Mouse (Mus musculus): ENCODE measurements at regions not wholly inside any gene's neighbourhood (a gene's known extent, or its start where the extent isn't known, plus 50 kb on each side); places are given as distances from the start of the nearest gene placed in this dataset.
A peak's percentile ranks its signal among the peaks of the same experiment; 100 is the strongest.

DNA sequence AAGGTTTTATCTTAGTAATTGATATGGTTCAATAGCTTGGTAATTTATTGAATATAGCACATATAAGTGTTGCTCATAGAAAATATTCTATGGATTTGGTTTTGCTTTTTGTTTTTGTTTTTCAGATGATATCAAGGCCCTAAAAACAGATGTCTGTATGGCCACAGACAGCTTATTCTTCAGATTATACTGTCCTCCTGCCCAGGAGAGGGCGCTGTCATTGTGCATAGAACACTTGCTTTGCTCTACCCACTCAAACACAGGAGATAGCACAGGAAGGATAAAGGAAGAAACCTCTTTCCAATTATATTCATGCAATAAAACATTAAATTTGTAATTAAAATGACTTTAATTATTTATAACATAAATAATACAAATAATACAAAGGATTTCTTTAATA, 115.4 kb upstream of the Ndst3 start:
- ATAC-seq (ENCODE audit: low FRiP score) (no peak), DNase-seq (ENCODE audit: low spot score) (no peak)
- Histone ChIP-seq H3K27ac (ENCODE audit: low read depth, low read length) (no peak overlapping the region), H3K27me3 (ENCODE audit: control insufficient read depth, insufficient read depth, low read length) (no peaks in the 10 kb centered on the region), H3K36me3 (ENCODE audit: control insufficient read depth, insufficient read depth, low read length) (no peaks in the 10 kb centered on the region), H3K4me2 (replicated peaks; ENCODE audit: low read depth, low read length) (no peak overlapping the region), H3K4me1 (replicated peaks; ENCODE audit: control insufficient read depth, insufficient read depth, low read length) (no peaks in the 10 kb centered on the region), H3K9ac (ENCODE audit: low read depth, low read length) (no peak overlapping the region), H3K9me3 (ENCODE audit: control insufficient read depth, low read length) (no peaks in the 10 kb centered on the region), H3K4me3 (ENCODE audit: low read depth, low read length) (no peak overlapping the region)
- WGBS = 86% methylated on average over 1 of the region's 1 CpGs

DNA sequence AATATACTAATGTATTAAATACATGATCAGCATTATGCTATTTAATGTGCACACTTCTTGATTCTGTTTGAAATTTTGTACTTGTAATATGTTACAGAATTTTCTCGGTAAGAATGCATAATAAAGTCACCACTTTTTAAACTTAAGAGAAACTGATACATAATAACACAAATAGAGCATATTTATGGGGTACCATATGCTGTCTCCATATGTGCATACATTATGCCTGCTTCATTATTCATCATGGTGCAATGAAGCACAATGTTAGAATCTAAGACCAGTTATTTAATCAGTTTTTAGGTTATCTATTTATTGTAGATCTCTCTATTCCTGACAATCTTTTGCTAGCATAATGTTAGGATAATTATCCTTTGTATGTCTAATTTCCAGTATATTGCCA, 115.9 kb upstream of the Ndst3 start:
- no peak overlapping the region for H3K4me3 ChIP-seq (ENCODE audit: low read depth, low read length)
- ATAC-seq (ENCODE audit: low FRiP score) = no peak
- no peaks in the 10 kb centered on the region for H3K27me3 ChIP-seq (ENCODE audit: control insufficient read depth, insufficient read depth, low read length)
- no peaks in the 10 kb centered on the region for H3K9me3 ChIP-seq (ENCODE audit: control insufficient read depth, low read length)
- DNase-seq (ENCODE audit: low spot score) = no peak
- no peak overlapping the region for H3K9ac ChIP-seq (ENCODE audit: low read depth, low read length)
- no peaks in the 10 kb centered on the region for H3K4me1 ChIP-seq (replicated peaks; ENCODE audit: control insufficient read depth, insufficient read depth, low read length)
- WGBS = 77% methylated on average over 1 of the region's 1 CpGs
- no peaks in the 10 kb centered on the region for H3K36me3 ChIP-seq (ENCODE audit: control insufficient read depth, insufficient read depth, low read length)
- no peak overlapping the region for H3K27ac ChIP-seq (ENCODE audit: low read depth, low read length)
- H3K4me2 ChIP-seq (replicated peaks; ENCODE audit: low read depth, low read length) = no peak overlapping the region

GRCm38 (mm10) chr3:123810018-123810942, 119.6 kb upstream of the Ndst3 start:
- Histone ChIP-seq H3K9ac (ENCODE audit: low read depth, low read length) (no peak overlapping the region), H3K4me2 (replicated peaks; ENCODE audit: low read depth, low read length) (no peak overlapping the region), H3K4me3 (ENCODE audit: low read depth, low read length) (no peak overlapping the region), H3K9me3 (ENCODE audit: control insufficient read depth, low read length) (no peaks in the 10 kb centered on the region), H3K4me1 (replicated peaks; ENCODE audit: control insufficient read depth, insufficient read depth, low read length) (no peaks in the 10 kb centered on the region), H3K27ac (ENCODE audit: low read depth, low read length) (peak overlapping the region; percentile 68), H3K27me3 (ENCODE audit: control insufficient read depth, insufficient read depth, low read length) (no peaks in the 10 kb centered on the region), H3K36me3 (ENCODE audit: control insufficient read depth, insufficient read depth, low read length) (no peaks in the 10 kb centered on the region)
- ATAC-seq (ENCODE audit: low FRiP score) = peak; percentile 82
- DNase-seq (ENCODE audit: low spot score) = peak; percentile 19
- WGBS = 57% methylated on average over 10 of the region's 10 CpGs

DNA sequence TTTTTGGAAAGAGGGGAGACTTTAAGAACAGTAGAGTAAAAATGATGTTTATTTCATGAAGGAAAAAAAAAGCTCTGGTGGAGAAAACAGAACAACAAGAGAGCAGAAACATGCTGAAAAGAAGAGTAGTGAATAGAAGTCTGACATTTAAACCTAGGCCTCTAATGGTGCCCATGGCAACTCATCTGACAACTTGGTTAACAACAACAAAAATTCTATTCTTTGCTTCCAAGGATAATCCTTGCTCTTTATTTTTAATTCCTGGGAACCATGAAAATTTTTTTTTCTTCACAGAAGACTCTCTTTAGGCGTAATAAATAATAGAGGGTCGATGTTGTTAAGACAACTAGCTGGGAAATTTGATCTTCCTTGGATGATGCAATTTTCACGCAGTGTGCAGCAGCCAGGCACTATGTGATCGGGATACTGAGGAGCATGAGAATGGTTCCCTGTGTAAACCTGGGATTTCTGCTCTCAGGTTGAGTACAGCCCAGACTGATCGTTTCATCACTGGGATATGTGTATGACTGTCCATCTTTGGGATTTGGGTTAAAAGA, 120.4 kb upstream of the Ndst3 start:
- no peak overlapping the region for H3K4me3 ChIP-seq (ENCODE audit: low read depth, low read length)
- no peaks in the 10 kb centered on the region for H3K36me3 ChIP-seq (ENCODE audit: control insufficient read depth, insufficient read depth, low read length)
- H3K27ac ChIP-seq (ENCODE audit: low read depth, low read length) = peak overlapping the region; percentile 68
- H3K4me2 ChIP-seq (replicated peaks; ENCODE audit: low read depth, low read length) = no peak overlapping the region
- ATAC-seq (ENCODE audit: low FRiP score) = peak; percentile 80
- peak; percentile 42 for DNase-seq (ENCODE audit: low spot score)
- no peaks in the 10 kb centered on the region for H3K4me1 ChIP-seq (replicated peaks; ENCODE audit: control insufficient read depth, insufficient read depth, low read length)
- 42% methylated on average over 5 of the region's 5 CpGs for WGBS
- no peaks in the 10 kb centered on the region for H3K27me3 ChIP-seq (ENCODE audit: control insufficient read depth, insufficient read depth, low read length)
- no peaks in the 10 kb centered on the region for H3K9me3 ChIP-seq (ENCODE audit: control insufficient read depth, low read length)
- H3K9ac ChIP-seq (ENCODE audit: low read depth, low read length) = no peak overlapping the region

- 88% methylated on average over 6 of the region's 6 CpGs for WGBS
- no peaks in the 10 kb centered on the region for H3K9me3 ChIP-seq (ENCODE audit: control insufficient read depth, low read length)
Measured at GRCm38 (mm10) chr3:123828790-123829189, 138.1 kb upstream of the Ndst3 start.

DNA sequence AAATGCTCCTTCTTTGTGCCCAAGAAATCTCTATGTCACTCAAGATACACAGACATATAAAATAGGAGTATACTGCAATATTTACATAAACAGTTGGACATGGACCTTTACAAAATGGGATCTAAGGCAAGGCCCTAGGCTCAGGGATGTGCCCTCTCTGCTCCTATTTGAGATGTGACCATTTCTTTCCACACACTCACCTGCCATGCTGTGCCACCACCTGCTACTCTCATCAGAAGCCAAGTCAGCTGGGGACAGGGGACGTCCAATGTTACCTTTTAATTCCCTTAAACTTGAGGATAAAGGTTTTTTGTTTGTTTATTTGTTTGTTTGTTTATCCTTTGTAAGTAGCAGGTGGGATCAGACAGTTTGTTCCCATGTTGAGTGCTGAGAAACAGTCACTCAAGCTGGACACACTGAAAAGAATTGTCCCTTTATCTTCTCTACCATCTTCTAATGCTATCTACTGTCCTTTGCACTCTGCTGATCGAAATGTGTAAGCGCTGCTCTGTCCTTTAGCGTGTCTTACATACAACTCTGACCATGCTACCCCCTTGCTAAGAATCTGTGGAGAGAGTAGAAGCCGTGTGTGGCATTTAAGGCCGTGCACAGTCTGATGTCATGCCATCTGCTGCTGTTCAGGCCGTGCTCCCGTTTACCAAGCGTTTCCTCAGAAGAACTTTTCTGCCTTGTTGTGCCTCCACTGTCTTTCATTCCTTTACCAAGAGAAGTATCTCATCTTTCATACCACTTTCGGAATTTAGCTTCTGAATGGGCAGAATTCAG, 147.9 kb upstream of the Ndst3 start:
- Histone ChIP-seq H3K4me3 (ENCODE audit: low read depth, low read length) (no peak overlapping the region), H3K4me2 (replicated peaks; ENCODE audit: low read depth, low read length) (no peak overlapping the region), H3K27me3 (ENCODE audit: control insufficient read depth, insufficient read depth, low read length) (no peaks in the 10 kb centered on the region), H3K9ac (ENCODE audit: low read depth, low read length) (no peak overlapping the region), H3K4me1 (replicated peaks; ENCODE audit: control insufficient read depth, insufficient read depth, low read length) (no peaks in the 10 kb centered on the region), H3K27ac (ENCODE audit: low read depth, low read length) (no peak overlapping the region), H3K36me3 (ENCODE audit: control insufficient read depth, insufficient read depth, low read length) (no peaks in the 10 kb centered on the region), H3K9me3 (ENCODE audit: control insufficient read depth, low read length) (no peaks in the 10 kb centered on the region)
- no peak for ATAC-seq (ENCODE audit: low FRiP score)
- DNase-seq (ENCODE audit: low spot score) = no peak
- WGBS = 89% methylated on average over 10 of the region's 10 CpGs

More at GRCm38 (mm10) chr3:123828790-123829189, 138.1 kb upstream of the Ndst3 start:
- Histone ChIP-seq H3K9ac (ENCODE audit: low read depth, low read length) (no peak overlapping the region), H3K27ac (ENCODE audit: low read depth, low read length) (no peak overlapping the region), H3K36me3 (ENCODE audit: control insufficient read depth, insufficient read depth, low read length) (no peaks in the 10 kb centered on the region), H3K4me3 (ENCODE audit: low read depth, low read length) (no peak overlapping the region), H3K4me2 (replicated peaks; ENCODE audit: low read depth, low read length) (no peak overlapping the region), H3K4me1 (replicated peaks; ENCODE audit: control insufficient read depth, insufficient read depth, low read length) (no peaks in the 10 kb centered on the region), H3K27me3 (ENCODE audit: control insufficient read depth, insufficient read depth, low read length) (no peaks in the 10 kb centered on the region)
- DNase-seq (ENCODE audit: low spot score) (no peak), ATAC-seq (ENCODE audit: low FRiP score) (no peak)

GRCm38 (mm10) chr3:123846554-123846953, 155.9 kb upstream of the Ndst3 start:
- Histone ChIP-seq H3K9ac (ENCODE audit: low read depth, low read length) (no peak overlapping the region), H3K4me3 (ENCODE audit: low read depth, low read length) (no peak overlapping the region), H3K27ac (ENCODE audit: low read depth, low read length) (no peak overlapping the region), H3K36me3 (ENCODE audit: control insufficient read depth, insufficient read depth, low read length) (no peaks in the 10 kb centered on the region), H3K27me3 (ENCODE audit: control insufficient read depth, insufficient read depth, low read length) (no peaks in the 10 kb centered on the region), H3K4me2 (replicated peaks; ENCODE audit: low read depth, low read length) (no peak overlapping the region), H3K9me3 (ENCODE audit: control insufficient read depth, low read length) (no peaks in the 10 kb centered on the region), H3K4me1 (replicated peaks; ENCODE audit: control insufficient read depth, insufficient read depth, low read length) (no peaks in the 10 kb centered on the region)
- DNase-seq (ENCODE audit: low spot score) = no peak
- ATAC-seq (ENCODE audit: low FRiP score) = no peak
- WGBS = 96% methylated on average over 1 of the region's 1 CpGs

GRCm38 (mm10) chr3:123848663-123849062, 158.0 kb upstream of the Ndst3 start:
- Histone ChIP-seq H3K9me3 (ENCODE audit: control insufficient read depth, low read length) (no peaks in the 10 kb centered on the region), H3K9ac (ENCODE audit: low read depth, low read length) (no peak overlapping the region), H3K36me3 (ENCODE audit: control insufficient read depth, insufficient read depth, low read length) (no peaks in the 10 kb centered on the region), H3K4me2 (replicated peaks; ENCODE audit: low read depth, low read length) (no peak overlapping the region), H3K4me1 (replicated peaks; ENCODE audit: control insufficient read depth, insufficient read depth, low read length) (no peaks in the 10 kb centered on the region), H3K27ac (ENCODE audit: low read depth, low read length) (no peak overlapping the region), H3K4me3 (ENCODE audit: low read depth, low read length) (no peak overlapping the region), H3K27me3 (ENCODE audit: control insufficient read depth, insufficient read depth, low read length) (no peaks in the 10 kb centered on the region)
- no peak for DNase-seq (ENCODE audit: low spot score)
- ATAC-seq (ENCODE audit: low FRiP score) = no peak
- 85% methylated on average over 2 of the region's 2 CpGs for whole genome bisulfite sequencing
